In the genomic region with DNA sequence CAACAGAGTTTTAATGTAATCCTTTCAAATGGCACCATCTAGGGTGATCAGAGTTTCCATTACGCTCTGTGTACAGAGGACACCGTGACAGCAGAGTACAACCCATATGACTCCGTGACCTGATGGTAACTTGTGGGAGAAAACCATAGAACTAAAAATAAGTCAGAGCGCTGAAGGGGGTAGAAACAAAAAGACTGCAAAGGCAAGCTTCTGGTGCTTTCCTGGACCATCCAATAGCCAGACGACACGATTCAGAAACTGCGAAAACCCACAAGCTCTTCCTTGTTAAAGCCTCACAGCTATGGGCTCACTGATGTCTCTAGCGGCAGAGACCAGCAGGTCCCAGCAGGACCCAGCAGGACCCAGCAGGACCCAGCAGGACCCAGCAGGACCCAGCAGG, we compare ENCODE assay signal across 12 mouse cellular contexts. TPM values are rescaled to one million over a fixed set of nuclear protein-coding genes. Genes with fewer than 3 reads are reported as not detected.
DNase-seq lines count a peak whose midpoint lies in the region; ATAC-seq and TF ChIP-seq lines count a peak whose summit lies in the region.
"Had no signal": no experiment of that assay in that cellular context is flagged by ENCODE, and none has a peak within 500 bp of the region (broad histone marks: within the 10 kb centered on the region; RNA-seq: fewer than 3 reads in every experiment).

No protein-coding gene starts in this region.

- 49% methylated on average over 8 of the region's 8 CpGs for WGBS in heart, embryonic 11.5 days (ENCODE audit: insufficient replicate concordance)
- 51% methylated on average over 8 of the region's 8 CpGs for WGBS in midbrain, embryonic 10.5 days
- 62% methylated on average over 8 of the region's 8 CpGs for WGBS in midbrain, embryonic 13.5 days
- 54% methylated on average over 8 of the region's 8 CpGs for WGBS in hindbrain, embryonic 13.5 days
- WGBS in stomach, postnatal 0 days, result 74% methylated on average over 8 of the region's 8 CpGs

- no peak for ATAC-seq in heart, embryonic 11.5 days (replicated peaks; ENCODE audit: insufficient number of reproducible peaks, low FRiP score, low TSS enrichment)
- ATAC-seq in midbrain, embryonic 13.5 days, result no peak
- ATAC-seq in hindbrain, embryonic 13.5 days (ENCODE audit: low FRiP score), result no peak
- no peak for ATAC-seq in stomach, postnatal 0 days (ENCODE audit: low FRiP score, low TSS enrichment)
- ATAC-seq: intestine, embryonic 15.5 days had no signal

- H3K4me1 ChIP-seq in heart, embryonic 11.5 days (ENCODE audit: control insufficient read depth, insufficient read depth, low read length), result peaks cover 3% of the 10 kb centered on the region
- H3K4me1 ChIP-seq in midbrain, embryonic 10.5 days, result no peaks in the 10 kb centered on the region
- no peaks in the 10 kb centered on the region for H3K4me1 ChIP-seq in midbrain, embryonic 13.5 days (replicated peaks)
- peaks cover 8% of the 10 kb centered on the region for H3K4me1 ChIP-seq in hindbrain, embryonic 13.5 days (replicated peaks)
- no peaks in the 10 kb centered on the region for H3K4me1 ChIP-seq in stomach, postnatal 0 days (replicated peaks; ENCODE audit: control insufficient read depth, insufficient read depth)

- intact Hi-C loops in heart, postnatal 25 days (cut with DNase I), result no loop called here

- no peaks in the 10 kb centered on the region for H3K27me3 ChIP-seq in heart, embryonic 11.5 days (ENCODE audit: control insufficient read depth, insufficient read depth, low read length)
- no peaks in the 10 kb centered on the region for H3K27me3 ChIP-seq in midbrain, embryonic 10.5 days (ENCODE audit: low read depth, poor library complexity, severe bottlenecking)
- H3K27me3 ChIP-seq in midbrain, embryonic 13.5 days, result no peaks in the 10 kb centered on the region
- no peaks in the 10 kb centered on the region for H3K27me3 ChIP-seq in hindbrain, embryonic 13.5 days
- H3K27me3 ChIP-seq in stomach, postnatal 0 days (ENCODE audit: control insufficient read depth, insufficient read depth, low read length), result no peaks in the 10 kb centered on the region
- H3K27me3 ChIP-seq: intestine, embryonic 15.5 days; limb, embryonic 15.5 days had no signal

- H3K9me3 ChIP-seq in heart, embryonic 11.5 days (replicated peaks; ENCODE audit: control insufficient read depth, low read length), result no peaks in the 10 kb centered on the region
- no peaks in the 10 kb centered on the region for H3K9me3 ChIP-seq in midbrain, embryonic 10.5 days (replicated peaks)
- H3K9me3 ChIP-seq in midbrain, embryonic 13.5 days, result no peaks in the 10 kb centered on the region
- H3K9me3 ChIP-seq in hindbrain, embryonic 13.5 days, result no peaks in the 10 kb centered on the region
- H3K9me3 ChIP-seq in stomach, postnatal 0 days (ENCODE audit: control insufficient read depth, low read length), result no peaks in the 10 kb centered on the region
- H3K9me3 ChIP-seq: intestine, embryonic 15.5 days; limb, embryonic 15.5 days had no signal

- TF ChIP-seq EP300 in stomach, postnatal 0 days (optimal IDR thresholded peaks at IDR 0.05), result no peak

- H3K36me3 ChIP-seq in heart, embryonic 11.5 days (ENCODE audit: control insufficient read depth, insufficient read depth, low read length), result no peaks in the 10 kb centered on the region
- no peaks in the 10 kb centered on the region for H3K36me3 ChIP-seq in midbrain, embryonic 10.5 days
- no peaks in the 10 kb centered on the region for H3K36me3 ChIP-seq in midbrain, embryonic 13.5 days
- H3K36me3 ChIP-seq in hindbrain, embryonic 13.5 days, result no peaks in the 10 kb centered on the region
- H3K36me3 ChIP-seq in stomach, postnatal 0 days (ENCODE audit: control insufficient read depth, insufficient read depth, low read length), result no peaks in the 10 kb centered on the region
- H3K36me3 ChIP-seq: intestine, embryonic 15.5 days; limb, embryonic 15.5 days had no signal

- peak overlapping the region; percentile 37; the same call in 1 of the 2 replicates for H3K4me2 ChIP-seq in heart, embryonic 11.5 days
- H3K4me2 ChIP-seq in midbrain, embryonic 13.5 days (replicated peaks), result no peak overlapping the region
- peak overlapping the region; percentile 13; the same call in 1 of the 2 replicates for H3K4me2 ChIP-seq in hindbrain, embryonic 13.5 days
- H3K4me2 ChIP-seq in stomach, postnatal 0 days (replicated peaks; ENCODE audit: low read depth), result no peak overlapping the region
- H3K4me2 ChIP-seq: intestine, embryonic 15.5 days; limb, embryonic 15.5 days had no signal

- H3K4me3 ChIP-seq in heart, embryonic 11.5 days (ENCODE audit: low read depth, low read length), result no peak overlapping the region
- H3K4me3 ChIP-seq in midbrain, embryonic 10.5 days, result no peak overlapping the region
- no peak overlapping the region for H3K4me3 ChIP-seq in midbrain, embryonic 13.5 days (replicated peaks)
- no peak overlapping the region for H3K4me3 ChIP-seq in hindbrain, embryonic 13.5 days
- no peak overlapping the region for H3K4me3 ChIP-seq in stomach, postnatal 0 days (ENCODE audit: low read depth, low read length)
- H3K4me3 ChIP-seq: intestine, embryonic 15.5 days; limb, embryonic 15.5 days had no signal

- peak; percentile 10; the same call in 1 of the 2 replicates for TF ChIP-seq CTCF in stomach, postnatal 0 days (IDR thresholded peaks at IDR 0.05; ENCODE audit: low read depth)

- no peak overlapping the region for H3K27ac ChIP-seq in heart, embryonic 11.5 days (ENCODE audit: low read depth, low read length)
- H3K27ac ChIP-seq in midbrain, embryonic 10.5 days (replicated peaks), result 0 out of 2 replicates have a peak overlapping the region, but pooled peaks have one; percentile 38
- H3K27ac ChIP-seq in midbrain, embryonic 13.5 days, result no peak overlapping the region
- H3K27ac ChIP-seq in hindbrain, embryonic 13.5 days, result no peak overlapping the region
- H3K27ac ChIP-seq in stomach, postnatal 0 days (replicated peaks), result no peak overlapping the region
- H3K27ac ChIP-seq: intestine, embryonic 15.5 days; limb, embryonic 15.5 days had no signal

- no peak for DNase-seq in heart, postnatal 25 days (ENCODE audit: low spot score)
- no peak for DNase-seq in midbrain, embryonic 10.5 days (ENCODE audit: low spot score)
- DNase-seq in stomach, postnatal 0 days (ENCODE audit: low spot score), result no peak
- no peak for DNase-seq in frontal cortex, postnatal 10 days (ENCODE audit: low spot score in 2 of 2)
- DNase-seq in c-Kit-positive CD71-positive TER-119-positive erythroid progenitor cells, embryonic 14.5 days (ENCODE audit: low spot score), result no peak
- DNase-seq: right cerebral cortex, postnatal 4 days had no signal

- no peak overlapping the region for H3K9ac ChIP-seq in heart, embryonic 11.5 days (ENCODE audit: low read depth, low read length)
- no peak overlapping the region for H3K9ac ChIP-seq in midbrain, embryonic 13.5 days (replicated peaks)
- no peak overlapping the region for H3K9ac ChIP-seq in hindbrain, embryonic 13.5 days
- H3K9ac ChIP-seq in stomach, postnatal 0 days (ENCODE audit: low read length), result no peak overlapping the region
- H3K9ac ChIP-seq: intestine, embryonic 15.5 days; limb, embryonic 15.5 days had no signal

RNA-seq across cellular contexts. Expression of gene Stard13, which starts 18.6 kb away (rescaled TPM):
- polyA plus RNA-seq in heart, embryonic 11.5 days (2014; fragmentation: Nextera tagmentation; extraction: Ambion mirVana), result 1.4 and 3.0 TPM in 2 replicates
- 10 to 100 TPM; 18.4 to 22.4 TPM for total RNA-seq in heart, postnatal 25 days (2021)
- polyA plus RNA-seq in midbrain, embryonic 10.5 days (2016; fragmentation: Nextera tagmentation; extraction: Ambion mirVana), result 2.2 and 2.9 TPM in 2 replicates
- polyA plus RNA-seq in midbrain, embryonic 13.5 days (2015; fragmentation: Nextera tagmentation; extraction: Ambion mirVana), result 3.0 and 3.9 TPM in 2 replicates
- polyA plus RNA-seq in hindbrain, embryonic 13.5 days (2015; fragmentation: Nextera tagmentation; extraction: Ambion mirVana), result 7.1 and 7.9 TPM in 2 replicates
- 4.9 and 6.1 TPM in 2 replicates for polyA plus RNA-seq in stomach, postnatal 0 days (2015; fragmentation: Nextera tagmentation; extraction: Ambion mirVana)
- total RNA-seq: megakaryocyte progenitor cell, adult 5-6 weeks had no signal

Comparison
In these comparisons a context has a peak if more than half of its experiments do, and no peak if none do; other contexts are left out.
1. H3K4me2 ChIP-seq: peak in heart, embryonic 11.5 days (single experiment) and hindbrain, embryonic 13.5 days (single experiment); none in midbrain, embryonic 13.5 days (single experiment) and stomach, postnatal 0 days (single experiment).